Mouse (Mus musculus) cerebellum, adult 2 months (tissue): Measurements from ENCODE around the gene Desi1.

Source experiments
- CTCF ChIP-seq: fragments of 200-500 bp; IDR thresholded peaks from 2 replicates; pipeline ENCODE4 v1.5.1; 2011; ENCODE audit warnings: low read depth, mild to moderate bottlenecking, control low read depth, low read length, moderate library complexity, borderline replicate concordance; ENCODE audit not compliant: insufficient read depth
- POLR2A ChIP-seq: fragments of 200-500 bp; IDR thresholded peaks from 2 replicates; pipeline ENCODE4 v1.6.1; 2011; ENCODE audit warnings: low read length, control low read depth, borderline replicate concordance; ENCODE audit not compliant: insufficient read depth

DNA sequence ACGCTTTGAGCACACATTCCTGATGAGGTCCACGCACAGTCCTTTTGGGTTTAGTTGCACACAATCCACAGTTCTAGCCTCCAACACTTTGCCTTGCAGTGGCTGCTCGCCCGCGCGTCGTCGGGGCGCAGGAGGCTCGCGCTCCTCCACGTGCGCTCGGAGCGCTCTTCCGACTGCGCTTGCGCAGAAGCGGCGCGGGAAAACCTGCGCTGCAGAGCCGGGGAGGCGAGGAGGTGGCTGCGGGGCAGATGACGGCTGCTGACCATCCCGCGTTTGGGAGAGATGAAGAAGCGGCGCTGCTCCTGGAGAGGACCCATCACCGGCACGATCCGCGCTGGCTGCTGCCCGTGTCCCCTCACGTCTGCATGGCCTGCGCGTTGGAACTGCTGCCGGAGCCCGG lies 36.2 kb upstream of the Desi1 start, which contains the start of gene Mei1:
- TF ChIP-seq CTCF (no peak), POLR2A (no peak)
